Mouse (Mus musculus) left cerebral cortex, adult 2 months (tissue): ENCODE results near the gene Itpkb. TPM values are rescaled to one million over a fixed set of nuclear protein-coding genes. Genes with fewer than 3 reads are reported as not detected.

Experiments
- DNase-seq, 2 experiments: peaks; one replicate each; pipeline ENCODE4 v3.0.0; 2021 to 2022; ENCODE audit warnings: low spot score in 2 of 2, mixed read lengths in 1 of 2; ENCODE audit errors: extremely low spot score in 1 of 2
- H3K27ac ChIP-seq: fragments of 200-600 bp; 2 replicates; pipeline ENCODE4 v1.8.1; 2022
- H3K4me3 ChIP-seq: fragments of 200-600 bp; 2 replicates; pipeline ENCODE4 v1.8.1; 2022
- CTCF ChIP-seq: fragments of 200-600 bp; IDR thresholded peaks from 2 replicates; pipeline ENCODE4 v1.8.1; 2022; ENCODE audit warnings: antibody characterized with exemption, mild to moderate bottlenecking, moderate library complexity
- intact Hi-C: fragments of 180-260 bp; cut with DNase I; formaldehyde crosslinking; loops from one replicate; pipeline ENCODE4 v1.15.1; 2025
- total RNA-seq, 2 experiments: library from RNA; stranded (reverse); gene quantifications; 2 replicates each; pipeline ENCODE4 v1.2.3; 2021

Itpkb gene
- total RNA-seq, 2 experiments from 2014 or later = 17.9 to 18.2 TPM

- Histone ChIP-seq H3K4me3 (no peak overlapping the region), H3K27ac (no peak overlapping the region)
- no peak for DNase-seq
- intact Hi-C loops = no loop called here
- TF ChIP-seq CTCF = no peak
Observed at GRCm38 (mm10) chr1:180318407-180318806, 11.9 kb upstream of the Itpkb start.

DNA sequence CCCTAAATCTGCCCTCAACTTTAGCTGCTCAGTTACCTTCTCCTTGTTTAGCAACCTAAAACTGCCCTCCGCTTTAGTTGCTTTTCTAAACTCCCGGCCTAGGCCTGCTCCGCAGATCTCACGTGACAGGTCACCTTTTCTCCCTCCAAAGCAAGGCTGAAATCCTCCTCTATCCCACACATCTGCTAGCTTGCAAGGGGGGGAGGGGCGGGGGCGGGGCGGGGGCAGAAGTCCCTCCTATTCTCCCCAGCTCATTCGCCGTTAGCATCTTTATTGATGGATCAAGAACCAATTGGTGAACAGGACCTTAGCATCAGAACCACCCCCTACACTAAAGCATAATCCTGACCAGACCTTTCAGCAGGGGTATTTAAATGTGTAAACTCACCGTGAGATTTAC, 10.4 kb upstream of the Itpkb start:
- TF ChIP-seq CTCF = no peak
- intact Hi-C loops = no loop called here
- Histone ChIP-seq H3K27ac (no peak overlapping the region), H3K4me3 (no peak overlapping the region)
- no peak for DNase-seq

- intact Hi-C loops = no loop called here
- Histone ChIP-seq H3K4me3 (no peak overlapping the region), H3K27ac (no peak overlapping the region)
- DNase-seq = no peak
- TF ChIP-seq CTCF = no peak
Observed at GRCm38 (mm10) chr1:180322896-180323295, 7.4 kb upstream of the Itpkb start.

DNA sequence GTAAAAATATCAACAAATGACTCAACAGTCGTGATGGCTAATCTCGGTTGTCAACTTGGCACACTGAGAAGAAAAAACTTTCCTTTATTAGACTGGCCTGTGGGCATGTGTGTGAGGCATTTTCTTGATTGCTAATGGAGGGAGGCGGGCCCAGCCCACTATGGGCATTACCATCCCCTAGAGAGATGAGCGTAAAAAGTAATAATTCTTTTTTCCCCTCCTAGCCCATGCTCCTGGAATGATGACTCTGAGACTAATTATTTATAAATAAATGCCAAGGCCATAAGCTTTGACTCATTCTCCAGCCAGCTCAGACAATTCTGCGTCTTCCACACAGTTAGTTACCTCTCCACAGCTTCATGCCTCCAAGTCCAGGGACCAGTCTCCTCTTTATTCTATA, 6.8 kb upstream of the Itpkb start:
- Histone ChIP-seq H3K27ac (no peak overlapping the region), H3K4me3 (no peak overlapping the region)
- TF ChIP-seq CTCF = no peak
- intact Hi-C loops = no loop called here
- DNase-seq = no peak

GRCm38 (mm10) chr1:180324271-180324670, 6.0 kb upstream of the Itpkb start:
- Histone ChIP-seq H3K27ac (no peak overlapping the region), H3K4me3 (no peak overlapping the region)
- no peak for DNase-seq
- no peak for TF ChIP-seq CTCF
- intact Hi-C loops = no loop called here

GRCm38 (mm10) chr1:180328794-180329665, 1.3 kb upstream of the Itpkb start:
- Histone ChIP-seq H3K4me3 (0 out of 2 replicates have a peak overlapping the region, but pooled peaks have one; percentile 11), H3K27ac (peak overlapping the region; percentile 41; the same call in 1 of the 2 replicates)
- no peak for DNase-seq
- intact Hi-C loops = no loop called here
- peak; percentile 50 for TF ChIP-seq CTCF

- no peak for TF ChIP-seq CTCF
- Histone ChIP-seq H3K27ac (no peak overlapping the region; the same call in 1 of the 2 replicates), H3K4me3 (0 out of 2 replicates have a peak overlapping the region, but pooled peaks have one; percentile 11)
- DNase-seq = no peak
- intact Hi-C loops = loop anchor here (2.0 to 5.0 kb wide), 2 partner anchors 57 to 62 kb away; no protein-coding TSS in a partner anchor
Observed at GRCm38 (mm10) chr1:180329706-180330105, 579 bp upstream of the Itpkb start.

DNA sequence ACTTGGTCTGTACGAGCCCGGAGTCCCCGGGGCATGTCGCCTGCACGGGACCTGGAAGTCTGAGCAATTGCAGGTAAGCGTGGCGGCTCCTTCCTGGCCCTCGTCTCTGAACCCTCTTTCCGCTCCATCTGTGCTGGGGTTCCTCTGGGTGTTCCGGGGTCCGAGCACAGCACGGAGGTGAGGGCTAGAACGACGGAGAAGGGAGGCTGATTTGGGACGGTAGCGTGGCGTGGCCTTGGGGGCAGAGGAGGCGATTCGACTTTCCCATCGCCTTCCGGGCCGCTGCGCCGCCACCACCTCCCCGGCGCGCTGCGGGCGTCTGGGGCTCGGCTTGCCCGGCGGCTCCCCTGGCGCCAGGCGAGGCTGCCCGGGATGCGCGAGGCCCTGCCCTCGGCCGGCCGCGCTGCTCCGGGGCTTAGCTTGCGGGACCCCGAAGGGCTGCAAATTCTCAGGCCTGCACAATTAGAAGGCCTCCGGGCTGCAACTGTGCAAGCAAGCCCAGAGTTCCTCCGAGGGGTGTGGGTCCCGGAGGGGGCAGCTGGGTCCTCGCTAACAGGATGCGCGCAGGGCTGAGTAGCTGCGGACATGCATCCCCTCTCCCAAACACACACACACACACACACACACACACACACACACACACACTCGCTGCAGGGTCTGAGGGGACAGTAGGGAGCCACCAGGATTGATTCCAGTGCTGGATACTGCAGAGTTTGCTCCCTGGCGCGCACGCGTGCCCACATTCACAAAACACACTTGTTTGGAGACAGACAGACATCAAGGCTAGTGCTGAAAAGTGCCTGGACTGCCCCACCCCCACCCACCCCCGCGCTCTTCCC, 641 bp downstream of the Itpkb start:
- TF ChIP-seq CTCF = no peak
- intact Hi-C loops = loop anchor here (2.0 to 5.0 kb wide), 2 partner anchors 56 to 64 kb away; no protein-coding TSS in a partner anchor
- H3K27ac ChIP-seq = peak overlapping the region; percentile 88
- peak in 1 of 2 experiments; percentile 31 for DNase-seq
- H3K4me3 ChIP-seq = peak overlapping the region; percentile 64

DNA sequence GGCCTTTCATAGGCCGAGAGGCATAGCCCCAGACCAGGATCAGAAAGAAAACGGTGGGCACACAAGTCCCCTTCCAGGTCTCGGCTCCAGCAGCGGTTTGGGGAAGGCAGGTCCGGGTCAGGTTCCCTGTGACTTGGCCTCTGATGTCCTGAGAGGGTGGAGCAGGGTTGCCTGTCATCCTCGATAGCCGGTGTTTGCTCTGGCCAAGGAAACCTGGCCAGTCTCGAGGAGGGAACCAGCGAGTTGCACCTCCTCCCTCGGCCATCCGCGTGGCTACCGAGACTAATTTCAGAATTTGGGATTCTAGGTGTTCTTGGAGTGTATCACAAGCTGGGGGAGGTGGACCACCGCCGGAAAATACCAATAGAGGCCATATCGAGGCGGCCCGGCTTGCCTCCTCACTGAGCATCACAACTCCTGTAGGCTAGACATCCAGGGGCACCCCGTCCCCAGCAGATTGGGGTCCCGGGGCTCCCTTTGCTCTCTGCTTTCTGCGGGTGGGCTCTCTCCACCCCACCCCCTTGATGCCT, 1.3 kb downstream of the Itpkb start:
- H3K4me3 ChIP-seq = peak overlapping the region; percentile 64
- no peak for TF ChIP-seq CTCF
- no peak for DNase-seq
- intact Hi-C loops = loop anchor here (2.0 to 5.0 kb wide), 3 partner anchors 33 to 64 kb away; no protein-coding TSS in a partner anchor
- peak overlapping the region; percentile 71 for H3K27ac ChIP-seq

- intact Hi-C loops = loop anchor here (2.0 to 5.0 kb wide), 2 partner anchors 32 to 65 kb away; no protein-coding TSS in a partner anchor
Observed at GRCm38 (mm10) chr1:180332076-180332927, 2.0 kb downstream of the Itpkb start.

More at GRCm38 (mm10) chr1:180332076-180332927, 2.0 kb downstream of the Itpkb start:
- DNase-seq = peak; percentile 60 to 64
- Histone ChIP-seq H3K27ac (peak overlapping the region; percentile 71), H3K4me3 (peak overlapping the region; percentile 64)
- no peak for TF ChIP-seq CTCF
